Comparison of ENCODE assay signal across 12 mouse cellular contexts in the genomic region with DNA sequence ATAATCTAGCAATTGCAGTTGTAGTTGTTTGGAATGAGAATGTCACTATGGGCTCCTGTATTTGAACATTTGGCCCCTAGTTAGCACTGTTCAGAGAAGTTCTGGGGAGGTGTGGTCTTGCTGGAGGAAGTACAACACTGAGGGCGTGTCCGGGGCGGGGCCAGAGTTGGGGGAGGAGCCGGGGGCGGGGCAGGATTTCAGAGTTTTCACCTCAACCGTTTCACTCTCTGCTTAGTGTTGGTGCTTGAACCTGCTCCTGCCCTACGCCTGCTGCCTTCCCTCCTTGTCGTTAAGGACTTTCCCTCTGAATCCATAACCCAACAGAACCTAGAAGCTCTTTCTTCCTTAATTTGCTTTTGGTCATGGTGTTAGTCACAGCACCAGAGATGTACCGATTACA.
A peak's percentile ranks its signal among the peaks of the same experiment; 100 is the strongest.
DNase-seq lines count a peak whose midpoint lies in the region; ATAC-seq lines count a peak whose summit lies in the region.
"Had no signal": no experiment of that assay in that cellular context is flagged by ENCODE, and none has a peak within 500 bp of the region (broad histone marks: within the 10 kb centered on the region; RNA-seq: fewer than 3 reads in every experiment).

No protein-coding gene starts in this region.

- 0 out of 2 replicates have a peak, but pooled peaks cover 4% of the 10 kb centered on the region for H3K4me1 ChIP-seq in intestine, embryonic 14.5 days (replicated peaks; ENCODE audit: control insufficient read depth, insufficient read depth, low read length)
- peaks cover 19% of the 10 kb centered on the region; the same call in 1 of the 2 replicates for H3K4me1 ChIP-seq in intestine, embryonic 15.5 days (replicated peaks)
- no peaks in the 10 kb centered on the region for H3K4me1 ChIP-seq in forebrain, embryonic 14.5 days (ENCODE audit: control insufficient read depth, insufficient read depth, low read length)

- no peak overlapping the region for H3K9ac ChIP-seq in intestine, embryonic 14.5 days (ENCODE audit: low read length)
- H3K9ac ChIP-seq in intestine, embryonic 15.5 days: no peak overlapping the region
- H3K9ac ChIP-seq in forebrain, embryonic 14.5 days (ENCODE audit: low read length): no peak overlapping the region
- H3K9ac ChIP-seq: limb, embryonic 12.5 days had no signal

- no peaks in the 10 kb centered on the region for H3K9me3 ChIP-seq in intestine, embryonic 14.5 days (ENCODE audit: control insufficient read depth, low read length)
- no peaks in the 10 kb centered on the region for H3K9me3 ChIP-seq in intestine, embryonic 15.5 days
- no peaks in the 10 kb centered on the region for H3K9me3 ChIP-seq in forebrain, embryonic 14.5 days (replicated peaks; ENCODE audit: control insufficient read depth, low read length)
- H3K9me3 ChIP-seq: limb, embryonic 12.5 days had no signal

- no peak overlapping the region for H3K4me2 ChIP-seq in intestine, embryonic 14.5 days (ENCODE audit: low read length)
- no peak overlapping the region for H3K4me2 ChIP-seq in intestine, embryonic 15.5 days (replicated peaks)
- H3K4me2 ChIP-seq in forebrain, embryonic 14.5 days (ENCODE audit: low read length): no peak overlapping the region
- H3K4me2 ChIP-seq: limb, embryonic 12.5 days had no signal

- no peak overlapping the region for H3K27ac ChIP-seq in intestine, embryonic 14.5 days (ENCODE audit: low read depth)
- no peak overlapping the region for H3K27ac ChIP-seq in intestine, embryonic 15.5 days
- H3K27ac ChIP-seq in forebrain, embryonic 14.5 days (ENCODE audit: low read depth, low read length): no peak overlapping the region
- H3K27ac ChIP-seq: hindbrain, postnatal 0 days; limb, embryonic 12.5 days had no signal

- no peak for ATAC-seq in intestine, embryonic 14.5 days (replicated peaks; ENCODE audit: low FRiP score, low TSS enrichment, low read depth)
- no peak for ATAC-seq in intestine, embryonic 15.5 days
- ATAC-seq in megakaryocyte-erythroid progenitor cell, adult 5-6 weeks (replicated peaks; ENCODE audit: low FRiP score, low TSS enrichment, poor library complexity, severe bottlenecking): peak; percentile 63
- ATAC-seq in forebrain, embryonic 14.5 days: no peak
- no peak for ATAC-seq in inflammation-experienced regulatory T-cells, adult 6 months
- ATAC-seq: hindbrain, postnatal 0 days had no signal

- H3K4me3 ChIP-seq in intestine, embryonic 14.5 days (ENCODE audit: low read depth, low read length): no peak overlapping the region
- H3K4me3 ChIP-seq in intestine, embryonic 15.5 days (replicated peaks): no peak overlapping the region
- no peak overlapping the region for H3K4me3 ChIP-seq in forebrain, embryonic 14.5 days (ENCODE audit: low read depth, low read length)
- H3K4me3 ChIP-seq: limb, embryonic 12.5 days had no signal

- no peaks in the 10 kb centered on the region for H3K27me3 ChIP-seq in intestine, embryonic 14.5 days (replicated peaks; ENCODE audit: control insufficient read depth, insufficient read depth, low read length)
- H3K27me3 ChIP-seq in intestine, embryonic 15.5 days (replicated peaks): no peaks in the 10 kb centered on the region
- H3K27me3 ChIP-seq in forebrain, embryonic 14.5 days (replicated peaks; ENCODE audit: control insufficient read depth, insufficient read depth, low read length): no peaks in the 10 kb centered on the region
- H3K27me3 ChIP-seq: limb, embryonic 12.5 days had no signal

- no peaks in the 10 kb centered on the region for H3K36me3 ChIP-seq in intestine, embryonic 14.5 days (ENCODE audit: control insufficient read depth, insufficient read depth, low read length)
- H3K36me3 ChIP-seq in intestine, embryonic 15.5 days: no peaks in the 10 kb centered on the region
- no peaks in the 10 kb centered on the region for H3K36me3 ChIP-seq in forebrain, embryonic 14.5 days (ENCODE audit: control insufficient read depth, insufficient read depth, low read length)
- H3K36me3 ChIP-seq: limb, embryonic 12.5 days had no signal

- DNase-seq in intestine, embryonic 14.5 days (ENCODE audit: low spot score): peak; percentile 59
- peak; percentile 56 to 64 for DNase-seq in B cell, adult 2 months
- peak; percentile 91 for DNase-seq in ZHBTc4 (ENCODE audit: low read depth, low spot score)
- DNase-seq in right cerebral cortex, postnatal 25 days: no peak
- DNase-seq in forebrain, embryonic 14.5 days (ENCODE audit: low spot score): no peak
- DNase-seq: layer of hippocampus, adult 9-11 months; lung, postnatal 10 days had no signal

- WGBS in intestine, embryonic 14.5 days: 76% methylated on average over 9 of the region's 9 CpGs
- 73% methylated on average over 9 of the region's 9 CpGs for WGBS in intestine, embryonic 15.5 days
- WGBS in forebrain, embryonic 14.5 days: 81% methylated on average over 9 of the region's 9 CpGs

Comparison
In these comparisons a context has a peak if more than half of its experiments do, and no peak if none do; other contexts are left out.
1. DNase-seq: peak in intestine, embryonic 14.5 days (single experiment), B cell, adult 2 months (2 of 2) and ZHBTc4 (single experiment); none in right cerebral cortex, postnatal 25 days (single experiment) and forebrain, embryonic 14.5 days (single experiment).